Mouse (Mus musculus) CH12.LX (cell line): ENCODE measurements around the gene Tkfc. TPM values are rescaled to one million over a fixed set of nuclear protein-coding genes. Genes with fewer than 3 reads are reported as not detected.
A peak's percentile ranks its signal among the peaks of the same experiment; 100 is the strongest.

Experiments used
- DNase-seq: peaks from one replicate; pipeline ENCODE4 v3.0.0-alpha.2; 2013; ENCODE audit errors: extremely low read depth
- H3K27ac ChIP-seq: 2 replicates; pipeline ENCODE4 v1.5.1; 2012; ENCODE audit warnings: low read depth, mild to moderate bottlenecking, control low read depth, moderate library complexity; ENCODE audit not compliant: insufficient read depth
- H3K27me3 ChIP-seq: replicated peaks from 2 replicates; pipeline ENCODE3; 2012; ENCODE audit warnings: inconsistent platforms
- H3K36me3 ChIP-seq, 2 experiments: replicated peaks in 1 of 2; 2 replicates each; pipeline versions ENCODE3 to v1.6.1; 2012; ENCODE audit warnings: inconsistent platforms in 1 of 2, low read length in 1 of 2, mild to moderate bottlenecking in 1 of 2, mixed read lengths in 1 of 2, moderate library complexity in 1 of 2; ENCODE audit not compliant: control insufficient read depth in 1 of 2, insufficient read depth in 1 of 2
- H3K4me1 ChIP-seq, 2 experiments: 2 replicates each; pipeline ENCODE4 v1.6.1; 2012; ENCODE audit warnings: inconsistent platforms in 1 of 2, moderate library complexity in 1 of 2; ENCODE audit not compliant: insufficient read depth in 2 of 2, control insufficient read depth in 1 of 2
- H3K4me2 ChIP-seq: 2 replicates; pipeline ENCODE4 v1.6.1; 2012; ENCODE audit warnings: low read depth, mild to moderate bottlenecking, control low read depth; ENCODE audit not compliant: poor library complexity, insufficient read depth, severe bottlenecking
- H3K4me3 ChIP-seq, 3 experiments: fragments of 150-350 bp in 1 of 3; sonication (generic) in 1 of 3; replicated peaks in 1 of 3; 2 replicates each; pipeline versions ENCODE3 to v1.5.1; 2011 to 2012; ENCODE audit warnings: low read depth in 2 of 3, low read length in 2 of 3, mild to moderate bottlenecking in 2 of 3, moderate library complexity in 2 of 3, control low read depth in 1 of 3, improper control_type of control experiment in 1 of 3, inconsistent platforms in 1 of 3, mixed read lengths in 1 of 3; ENCODE audit not compliant: poor library complexity in 1 of 3
- H3K79me2 ChIP-seq: replicated peaks from 2 replicates; pipeline ENCODE4 v1.6.1; 2012; ENCODE audit warnings: mild to moderate bottlenecking, moderate library complexity; ENCODE audit not compliant: control insufficient read depth, poor library complexity, insufficient read depth, severe bottlenecking; ENCODE audit errors: extremely low read depth
- H3K9ac ChIP-seq: 2 replicates; pipeline ENCODE4 v1.6.1; 2012; ENCODE audit warnings: low read depth, mild to moderate bottlenecking, control low read depth, moderate library complexity; ENCODE audit not compliant: insufficient read depth
- H3K9me3 ChIP-seq: replicated peaks from 2 replicates; pipeline ENCODE3; 2012; ENCODE audit warnings: low read length, inconsistent platforms, mixed read lengths
- BHLHE40 ChIP-seq: IDR thresholded peaks from 2 replicates; pipeline ENCODE4 v1.6.1; 2011; ENCODE audit warnings: mild to moderate bottlenecking, low read depth, low read length, improper control_type of control experiment
- CHD1 ChIP-seq: IDR thresholded peaks from 2 replicates; pipeline ENCODE4 v1.6.1; 2012; ENCODE audit warnings: low read depth, low read length, improper control_type of control experiment, inconsistent platforms
- CTCF ChIP-seq, 2 experiments: IDR thresholded peaks in 1 of 2; conservative IDR thresholded peaks in 1 of 2; 2 replicates each; pipeline ENCODE4 v1.5.1; 2011 to 2012; ENCODE audit warnings: low read depth in 2 of 2, low read length in 2 of 2, improper control_type of control experiment in 1 of 2, inconsistent platforms in 1 of 2, mild to moderate bottlenecking in 1 of 2, moderate library complexity in 1 of 2
- ELF1 ChIP-seq: IDR thresholded peaks from 2 replicates; pipeline ENCODE4 v1.6.1; 2014; ENCODE audit warnings: low read depth, mild to moderate bottlenecking, inconsistent platforms, low read length, improper control_type of control experiment
- EP300 ChIP-seq: IDR thresholded peaks from 2 replicates; pipeline ENCODE4 v1.6.1; 2011; ENCODE audit warnings: low read length, improper control_type of control experiment
- ETS1 ChIP-seq: conservative IDR thresholded peaks from 2 replicates; pipeline ENCODE4 v1.6.1; 2012; ENCODE audit warnings: low read depth, mild to moderate bottlenecking, inconsistent platforms, low read length, improper control_type of control experiment, moderate library complexity
- GABPA ChIP-seq: IDR thresholded peaks from 2 replicates; pipeline ENCODE4 v1.6.1; 2012; ENCODE audit warnings: low read depth, low read length, improper control_type of control experiment, inconsistent platforms; ENCODE audit not compliant: insufficient replicate concordance
- IRF4 ChIP-seq: IDR thresholded peaks from 2 replicates; pipeline ENCODE4 v1.6.1; 2014; ENCODE audit warnings: low read depth, mild to moderate bottlenecking, inconsistent platforms, low read length, improper control_type of control experiment
- JUN ChIP-seq: IDR thresholded peaks from 2 replicates; pipeline ENCODE4 v1.6.1; 2011; ENCODE audit warnings: low read depth, mild to moderate bottlenecking, low read length, improper control_type of control experiment, moderate library complexity; ENCODE audit not compliant: insufficient read depth
- JUND ChIP-seq: conservative IDR thresholded peaks from 2 replicates; pipeline ENCODE4 v1.6.1; 2011; ENCODE audit warnings: low read depth, low read length, improper control_type of control experiment
- KAT2A ChIP-seq: IDR thresholded peaks from 2 replicates; pipeline ENCODE4 v1.6.1; 2012; ENCODE audit warnings: low read length, improper control_type of control experiment, inconsistent platforms; ENCODE audit not compliant: insufficient replicate concordance
- MAFK ChIP-seq: IDR thresholded peaks from 2 replicates; pipeline ENCODE4 v1.6.1; 2011; ENCODE audit warnings: low read length, improper control_type of control experiment; ENCODE audit not compliant: insufficient replicate concordance
- MAX ChIP-seq: IDR thresholded peaks from 2 replicates; pipeline ENCODE4 v1.6.1; 2011; ENCODE audit warnings: low read length, improper control_type of control experiment
- MAZ ChIP-seq: IDR thresholded peaks from 2 replicates; pipeline ENCODE4 v1.6.1; 2012; ENCODE audit warnings: low read depth, mild to moderate bottlenecking, inconsistent platforms, low read length, improper control_type of control experiment, moderate library complexity
- MEF2A ChIP-seq: IDR thresholded peaks from 2 replicates; pipeline ENCODE4 v1.6.1; 2014; ENCODE audit warnings: low read depth, mild to moderate bottlenecking, inconsistent platforms, low read length, improper control_type of control experiment, borderline replicate concordance
- MXI1 ChIP-seq: IDR thresholded peaks from 2 replicates; pipeline ENCODE4 v1.6.1; 2011; ENCODE audit warnings: mild to moderate bottlenecking, low read depth, low read length, improper control_type of control experiment
- MYC ChIP-seq: IDR thresholded peaks from 2 replicates; pipeline ENCODE4 v1.6.1; 2011; ENCODE audit warnings: low read depth, mild to moderate bottlenecking, improper control_type of control experiment, low read length
- NELFE ChIP-seq: IDR thresholded peaks from 2 replicates; pipeline ENCODE4 v1.6.1; 2011; ENCODE audit warnings: low read depth, low read length, improper control_type of control experiment
- NRF1 ChIP-seq: IDR thresholded peaks from 2 replicates; pipeline ENCODE4 v1.6.1; 2014; ENCODE audit warnings: low read depth, mild to moderate bottlenecking, inconsistent platforms, low read length, improper control_type of control experiment, moderate library complexity
- PAX5 ChIP-seq: IDR thresholded peaks from 2 replicates; pipeline ENCODE4 v1.6.1; 2012; ENCODE audit warnings: low read length, inconsistent platforms, mixed read lengths
- POLR2AphosphoS2 ChIP-seq: IDR thresholded peaks from 2 replicates; pipeline ENCODE4 v1.6.1; 2011; ENCODE audit warnings: low read depth, low read length, improper control_type of control experiment
- RAD21 ChIP-seq: IDR thresholded peaks from 2 replicates; pipeline ENCODE4 v1.6.1; 2011; ENCODE audit warnings: low read depth, mild to moderate bottlenecking, low read length, improper control_type of control experiment, moderate library complexity
- SIN3A ChIP-seq: IDR thresholded peaks from 2 replicates; pipeline ENCODE4 v1.6.1; 2012; ENCODE audit warnings: low read length, improper control_type of control experiment, inconsistent platforms
- SMC3 ChIP-seq: IDR thresholded peaks from 2 replicates; pipeline ENCODE4 v1.6.1; 2011; ENCODE audit warnings: low read depth, low read length, improper control_type of control experiment
- TBP ChIP-seq: conservative IDR thresholded peaks from 2 replicates; pipeline ENCODE4 v1.6.1; 2011; ENCODE audit warnings: low read depth, low read length, improper control_type of control experiment
- TCF12 ChIP-seq: IDR thresholded peaks from 2 replicates; pipeline ENCODE4 v1.6.1; 2014; ENCODE audit warnings: low read depth, mild to moderate bottlenecking, inconsistent platforms, low read length, improper control_type of control experiment
- USF2 ChIP-seq: conservative IDR thresholded peaks from 2 replicates; pipeline ENCODE4 v1.6.1; 2011; ENCODE audit warnings: low read depth, low read length, improper control_type of control experiment
- ZMIZ1 ChIP-seq: IDR thresholded peaks from 2 replicates; pipeline ENCODE4 v1.6.1; 2012; ENCODE audit warnings: low read depth, mild to moderate bottlenecking, inconsistent platforms, low read length, improper control_type of control experiment
- dilution Hi-C: fragments of 300-500 bp; cut with MboI; formaldehyde crosslinking; loops from 2 replicates; pipeline ENCODE4 v1.14.3; 2020; ENCODE audit warnings: low sequenced_read_pairs; ENCODE audit not compliant: extremely low pct_unique_long_range_greater_than_20kb, extremely low pct_ligation_motif_present
- in situ Hi-C: fragments of 300-500 bp; cut with MboI; formaldehyde crosslinking; loops from 3 replicates; pipeline ENCODE4 v1.14.3; 2019; ENCODE audit warnings: low sequenced_read_pairs, low pct_ligation_motif_present, low pct_unique_long_range_greater_than_20kb, mixed read lengths
- polyA plus RNA-seq: library from polyadenylated mRNA; unstranded; fragments of >175 nt; gene quantifications from 2 replicates; pipeline ENCODE4 v1.2.1, GENCODE M21; 2012; ENCODE audit warnings: low read depth; ENCODE audit not compliant: insufficient read length
- total RNA-seq, 2 experiments: library from RNA; depleted of rRNA; stranded (reverse); fragments of 300-350 nt in 1 of 2; fragments of >200 nt in 1 of 2; gene quantifications; 2 replicates each; pipeline ENCODE4 v1.2.3; 2012 to 2014

The Tkfc gene
- total and polyA plus RNA-seq, 3 experiments = 2.4 to 15.0 (median 11.0) TPM

- H3K79me2 ChIP-seq = peaks cover 51% of the 10 kb centered on the region
- peaks cover 7 to 28% of the 10 kb centered on the region in 2 experiments; a peak in 3 of 4 replicates for H3K4me1 ChIP-seq
- no peak for DNase-seq
- peak overlapping the region; percentile 88 for H3K4me2 ChIP-seq
- H3K4me3 ChIP-seq = peak overlapping the region in 2 of 3 experiments; percentile 82 to 88
- H3K9ac ChIP-seq = peak overlapping the region; percentile 73
- dilution Hi-C loops = no loop called here
- H3K27me3 ChIP-seq = no peaks in the 10 kb centered on the region
- peak overlapping the region; percentile 94 for H3K27ac ChIP-seq
- in situ Hi-C loops = no loop called here
- peaks cover 3 to 34% of the 10 kb centered on the region in 2 experiments for H3K36me3 ChIP-seq
- 0 out of 2 replicates have a peak, but pooled peaks have one; percentile 44 for TF ChIP-seq TBP
- peak; percentile 39; the same call in 1 of the 2 replicates for TF ChIP-seq SIN3A
- TF ChIP-seq USF2 = no peak
- 0 out of 2 replicates have a peak, but pooled peaks have one; percentile 35 for TF ChIP-seq MAX
- TF ChIP-seq MXI1 = peak; percentile 23; the same call in 1 of the 2 replicates
- peak; percentile 65 for TF ChIP-seq CHD1
- 0 out of 2 replicates have a peak, but pooled peaks have one; percentile 37 for TF ChIP-seq BHLHE40
- 0 out of 2 replicates have a peak, but pooled peaks have one; percentile 33 for TF ChIP-seq IRF4
- no peak for TF ChIP-seq MAFK
- TF ChIP-seq EP300 = peak; percentile 61
- TF ChIP-seq RAD21 = no peak
- H3K9me3 ChIP-seq = no peaks in the 10 kb centered on the region
Observed at GRCm38 (mm10) chr19:10580102-10580501, 25.4 kb downstream of the Tkfc start.

DNA sequence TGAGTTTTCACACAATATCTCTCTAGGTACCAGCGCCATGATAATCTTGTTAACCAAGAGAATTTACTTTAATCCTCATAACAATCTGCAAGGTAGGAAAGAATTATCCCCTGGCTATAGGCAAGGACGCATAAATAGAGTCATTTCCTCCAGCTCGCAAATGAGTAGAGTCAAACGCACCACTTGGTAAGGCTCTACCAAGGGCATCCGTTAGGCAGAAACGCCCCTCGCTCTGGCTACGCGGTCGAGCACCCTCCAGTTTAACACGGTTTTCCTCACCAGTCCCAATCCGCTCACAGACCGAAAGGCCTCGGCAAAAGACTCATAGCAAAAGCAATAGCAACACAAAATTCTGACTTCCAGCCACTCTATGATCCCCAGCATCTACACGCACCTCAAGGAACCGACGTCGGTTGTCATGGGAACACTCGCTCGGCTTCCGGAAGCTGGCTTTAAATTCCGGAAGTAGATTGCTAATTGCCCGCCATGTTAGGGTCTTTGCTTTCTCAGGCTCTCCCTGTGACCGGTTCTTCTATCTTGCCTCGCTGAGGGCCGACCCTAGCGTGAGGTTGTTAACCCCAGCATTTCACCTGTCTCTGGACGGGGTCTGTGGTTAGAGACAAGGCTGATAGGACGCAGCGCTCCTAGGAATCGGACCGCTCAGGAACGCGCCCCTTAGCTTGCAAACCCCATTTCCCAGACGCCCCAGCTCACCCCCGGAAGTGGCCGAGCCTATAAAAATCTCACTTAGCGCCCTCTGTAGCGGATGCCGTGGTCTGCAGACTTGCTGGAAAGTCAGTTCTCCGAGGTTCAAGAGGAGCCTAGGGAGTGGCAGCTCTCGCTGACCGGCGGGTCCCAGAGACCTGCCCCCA is 28.5 kb downstream of the Tkfc start, which contains the start of the genes Cyb561a3 and Tmem138:
Gene Cyb561a3, plus strand, starts transcription at position 483 of the 872 bp plus-strand sequence.
Gene Tmem138, minus strand, starts transcription at position 673 of the 872 bp plus-strand sequence.
- H3K27ac ChIP-seq = peak within 1 kb of the TSS; percentile 93
- peak within 1 kb of the TSS; percentile 73 for H3K9ac ChIP-seq
- dilution Hi-C loops (no loop called here), in situ Hi-C loops (no loop called here)
- peaks cover 25 to 43% of the 10 kb centered on the region in 2 experiments for H3K36me3 ChIP-seq
- H3K27me3 ChIP-seq = no peaks in the 10 kb centered on the region
- peaks cover 40% of the 10 kb centered on the region for H3K79me2 ChIP-seq
- peak within 1 kb of the TSS; percentile 78 to 88 (median 82) for H3K4me3 ChIP-seq
- no peaks in the 10 kb centered on the region for H3K9me3 ChIP-seq
- peak; percentile 94 for DNase-seq
- peak within 1 kb of the TSS; percentile 88 for H3K4me2 ChIP-seq
- peaks cover 2 to 20% of the 10 kb centered on the region in 2 experiments; a peak in 3 of 4 replicates for H3K4me1 ChIP-seq
- TF ChIP-seq KAT2A (peak; percentile 23; the same call in 1 of the 2 replicates), MEF2A (peak; percentile 57; the same call in 1 of the 2 replicates), SMC3 (peak; percentile 25; the same call in 1 of the 2 replicates), POLR2AphosphoS2 (peak; percentile 80; the same call in 1 of the 2 replicates), SIN3A (peak; percentile 90), MYC (0 out of 2 replicates have a peak, but pooled peaks have one; percentile 21), TBP (peak; percentile 97), JUN (no peak), CTCF (conservative IDR thresholded peaks at IDR 0.05 in 1 of 2, IDR thresholded peaks at IDR 0.05 in 1 of 2; ENCODE audit: low read depth in 2 of 2, low read length in 2 of 2) (peak in 1 of 2 experiments; percentile 69; a peak in 2 of 4 replicates), IRF4 (peak; percentile 19; the same call in 1 of the 2 replicates), TCF12 (peak; percentile 83), GABPA (no peak), ETS1 (0 out of 2 replicates have a peak, but pooled peaks have one; percentile 33), MAZ (peak; percentile 86), NRF1 (no peak; the same call in 1 of the 2 replicates), PAX5 (no peak), JUND (no peak), MXI1 (peak; percentile 95), NELFE (peak; percentile 93), ZMIZ1 (peak; percentile 87; the same call in 1 of the 2 replicates), RAD21 (no peak; the same call in 1 of the 2 replicates), ELF1 (peak; percentile 94)
